Comparison of ENCODE assay signal across 7 mouse cellular contexts in the genomic region with DNA sequence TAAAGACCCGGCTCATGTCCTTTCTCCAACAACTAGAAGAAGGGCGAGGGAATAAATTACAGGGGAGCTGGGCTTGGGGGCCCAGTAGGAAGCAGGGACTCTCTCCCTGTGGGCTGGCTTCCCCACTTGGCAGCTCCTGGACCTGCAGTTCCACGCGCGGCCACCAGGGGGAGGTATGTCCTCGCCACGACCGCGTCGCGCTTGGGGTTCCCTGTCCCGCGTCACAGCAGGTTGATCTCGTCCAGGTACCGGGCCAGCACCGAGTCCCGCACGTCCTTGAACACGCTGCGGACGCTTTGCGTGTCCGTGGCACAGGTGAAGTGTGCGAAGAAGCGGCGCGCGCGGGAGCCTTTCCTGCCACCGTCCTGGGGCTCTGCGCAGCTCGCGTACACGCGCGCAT. TPM values are rescaled to one million over a fixed set of nuclear protein-coding genes. Genes with fewer than 3 reads are reported as not detected.
DNase-seq lines count a peak whose midpoint lies in the region; ATAC-seq lines count a peak whose summit lies in the region.

No protein-coding gene starts in this region.

- no peaks in the 10 kb centered on the region for H3K9me3 ChIP-seq in limb, embryonic 12.5 days
- no peaks in the 10 kb centered on the region for H3K9me3 ChIP-seq in midbrain, embryonic 14.5 days (ENCODE audit: control insufficient read depth, low read length)

- H3K36me3 ChIP-seq in limb, embryonic 12.5 days = no peaks in the 10 kb centered on the region
- no peaks in the 10 kb centered on the region for H3K36me3 ChIP-seq in midbrain, embryonic 14.5 days (ENCODE audit: control insufficient read depth, insufficient read depth, low read length)

- H3K4me3 ChIP-seq in limb, embryonic 12.5 days (replicated peaks) = peak overlapping the region; percentile 36
- peak overlapping the region; percentile 31 for H3K4me3 ChIP-seq in midbrain, embryonic 14.5 days (replicated peaks; ENCODE audit: low read depth, low read length)

- H3K4me2 ChIP-seq in limb, embryonic 12.5 days = peak overlapping the region; percentile 64
- H3K4me2 ChIP-seq in midbrain, embryonic 14.5 days (ENCODE audit: low read length) = peak overlapping the region; percentile 61

- DNase-seq in adrenal gland, postnatal 10 days = peak; percentile 96
- peak; percentile 84 for DNase-seq in embryo, embryonic 9.5 days (ENCODE audit: extremely low spot score)
- DNase-seq in heart, adult 11 months = peak; percentile 98
- DNase-seq in kidney, adult 11 months = peak; percentile 79
- DNase-seq in midbrain, embryonic 14.5 days = peak; percentile 90
- peak; percentile 78 to 95 for DNase-seq in spleen, adult 18-20 months

- ATAC-seq in limb, embryonic 12.5 days (ENCODE audit: insufficient number of reproducible peaks, insufficient read depth, low FRiP score, low TSS enrichment, low read depth) = no peak
- peak; percentile 44 for ATAC-seq in midbrain, embryonic 14.5 days (ENCODE audit: low FRiP score, low TSS enrichment)

- 6% methylated on average over 36 of the region's 36 CpGs for WGBS in limb, embryonic 12.5 days
- WGBS in midbrain, embryonic 14.5 days = 6% methylated on average over 36 of the region's 36 CpGs

- no peak overlapping the region for H3K27ac ChIP-seq in limb, embryonic 12.5 days
- H3K27ac ChIP-seq in midbrain, embryonic 14.5 days (replicated peaks; ENCODE audit: low read depth, low read length) = no peak overlapping the region

- peaks cover 10% of the 10 kb centered on the region for H3K27me3 ChIP-seq in limb, embryonic 12.5 days
- H3K27me3 ChIP-seq in midbrain, embryonic 14.5 days (ENCODE audit: control insufficient read depth, insufficient read depth, low read length) = no peaks in the 10 kb centered on the region

- H3K9ac ChIP-seq in limb, embryonic 12.5 days (replicated peaks) = peak overlapping the region; percentile 35; the same call in 1 of the 2 replicates
- peak overlapping the region; percentile 47 for H3K9ac ChIP-seq in midbrain, embryonic 14.5 days (replicated peaks; ENCODE audit: low read length)

- H3K4me1 ChIP-seq in limb, embryonic 12.5 days (replicated peaks) = no peaks in the 10 kb centered on the region; the same call in 1 of the 2 replicates
- no peaks in the 10 kb centered on the region; the same call in 1 of the 2 replicates for H3K4me1 ChIP-seq in midbrain, embryonic 14.5 days (ENCODE audit: control insufficient read depth, insufficient read depth, low read length)

RNA-seq across cellular contexts. Expression of a gene that starts 2.7 kb away (rescaled TPM):
- 1 to 10 TPM; 2.9 TPM for total RNA-seq in adrenal gland, postnatal 10 days (2021)
- polyA plus RNA-seq in limb, embryonic 12.5 days (2016; fragmentation: Nextera tagmentation; extraction: Ambion mirVana) = 0.28 and 0.53 TPM in 2 replicates
- polyA plus RNA-seq in midbrain, embryonic 14.5 days (2014; fragmentation: Nextera tagmentation; extraction: Ambion mirVana) = 0.34 and 0.47 TPM in 2 replicates

RNA-seq across cellular contexts. Expression of a gene that starts 6.5 kb away (rescaled TPM):
- total RNA-seq in adrenal gland, postnatal 10 days (2021) = 10 to 100 TPM; 90.9 to 93.8 TPM
- 84.3 and 86.9 TPM in 2 replicates for polyA plus RNA-seq in limb, embryonic 12.5 days (2016; fragmentation: Nextera tagmentation; extraction: Ambion mirVana)
- 51.6 and 51.8 TPM in 2 replicates for polyA plus RNA-seq in midbrain, embryonic 14.5 days (2014; fragmentation: Nextera tagmentation; extraction: Ambion mirVana)

RNA-seq across cellular contexts. Expression of a gene that starts 20.1 kb away (rescaled TPM):
- 1 to 10 TPM in 1 of 2 experiments, under 1 TPM in 1; 0.84 to 2.2 TPM for total RNA-seq in adrenal gland, postnatal 10 days (2021)
- 0.70 and 0.93 TPM in 2 replicates for polyA plus RNA-seq in limb, embryonic 12.5 days (2016; fragmentation: Nextera tagmentation; extraction: Ambion mirVana)
- 61.3 and 117 TPM in 2 replicates for polyA plus RNA-seq in midbrain, embryonic 14.5 days (2014; fragmentation: Nextera tagmentation; extraction: Ambion mirVana)

RNA-seq across cellular contexts. Expression of a gene that starts 21.4 kb away (rescaled TPM):
- total RNA-seq in adrenal gland, postnatal 10 days (2021) = 1 to 10 TPM in 1 of 2 experiments, under 1 TPM in 1; 0.66 to 1.1 TPM
- 1.2 and 1.4 TPM in 2 replicates for polyA plus RNA-seq in limb, embryonic 12.5 days (2016; fragmentation: Nextera tagmentation; extraction: Ambion mirVana)
- 0.69 and 0.88 TPM in 2 replicates for polyA plus RNA-seq in midbrain, embryonic 14.5 days (2014; fragmentation: Nextera tagmentation; extraction: Ambion mirVana)

RNA-seq across cellular contexts. Expression of a gene that starts 42.3 kb away (rescaled TPM):
- 10 to 100 TPM; 63.8 to 72.7 TPM for total RNA-seq in adrenal gland, postnatal 10 days (2021)
- polyA plus RNA-seq in limb, embryonic 12.5 days (2016; fragmentation: Nextera tagmentation; extraction: Ambion mirVana) = 82.9 and 86.1 TPM in 2 replicates
- 86.7 and 102 TPM in 2 replicates for polyA plus RNA-seq in midbrain, embryonic 14.5 days (2014; fragmentation: Nextera tagmentation; extraction: Ambion mirVana)

Comparison
In these comparisons a context has a peak if more than half of its experiments do, and no peak if none do; other contexts are left out.
1. RNA of a gene that starts 20.1 kb away (polyA plus RNA-seq): 61.3 to 117 TPM in midbrain, embryonic 14.5 days; 0.70 to 0.93 TPM in limb, embryonic 12.5 days; every median in the first group is over 10 times any median in the second.
2. Peak in every context shown above with its lines, with median percentiles within 50 percentile points of each other: DNase-seq.